Mouse (Mus musculus) gastrocnemius, postnatal 4 days (tissue): ENCODE results near the gene Mecom. TPM values are rescaled to one million over a fixed set of nuclear protein-coding genes. Genes with fewer than 3 reads are reported as not detected.
A peak's percentile ranks its signal among the peaks of the same experiment; 100 is the strongest.

Source experiments
- DNase-seq, 2 experiments: peaks; one replicate each; pipeline ENCODE4 v3.0.0; 2021 to 2022; ENCODE audit warnings: low spot score in 2 of 2, mixed read lengths in 2 of 2
- total RNA-seq, 2 experiments: library from RNA; stranded (reverse); gene quantifications; 2 replicates each; pipeline ENCODE4 v1.2.3; 2021

The Mecom gene
- total RNA-seq, 2 experiments from 2014 or later: 15.6 to 18.0 TPM

- no peak for DNase-seq
These were observed 334.2 kb downstream of the Mecom start for GRCm38 (mm10) chr3:30213540-30214170.

GRCm38 (mm10) chr3:30212802-30213201, 335.0 kb downstream of the Mecom start:
- no peak for DNase-seq

GRCm38 (mm10) chr3:30209131-30209530, 338.7 kb downstream of the Mecom start:
- DNase-seq: no peak

- no peak for DNase-seq
These were observed 339.9 kb downstream of the Mecom start for GRCm38 (mm10) chr3:30207886-30208285.

- no peak for DNase-seq
These were observed 340.4 kb downstream of the Mecom start for GRCm38 (mm10) chr3:30207431-30207830.

- DNase-seq: no peak
These were observed 341.7 kb downstream of the Mecom start for GRCm38 (mm10) chr3:30206123-30206522.

- DNase-seq: no peak
These were observed 344.0 kb downstream of the Mecom start for GRCm38 (mm10) chr3:30203764-30204163.

GRCm38 (mm10) chr3:30198854-30199253, 349.0 kb downstream of the Mecom start:
- no peak for DNase-seq

- DNase-seq: no peak
These were observed 349.6 kb downstream of the Mecom start for GRCm38 (mm10) chr3:30198227-30198626.

- no peak for DNase-seq
These were observed 352.6 kb downstream of the Mecom start for GRCm38 (mm10) chr3:30195186-30195585.

GRCm38 (mm10) chr3:30192294-30193007, 355.4 kb downstream of the Mecom start:
- no peak for DNase-seq

GRCm38 (mm10) chr3:30189325-30189724, 358.5 kb downstream of the Mecom start:
- no peak for DNase-seq

- DNase-seq: peak in 1 of 2 experiments; percentile 8
These were observed 359.9 kb downstream of the Mecom start for GRCm38 (mm10) chr3:30187812-30188469.

GRCm38 (mm10) chr3:30181807-30182481, 365.9 kb downstream of the Mecom start:
- no peak for DNase-seq

- no peak for DNase-seq
These were observed 371.2 kb downstream of the Mecom start for GRCm38 (mm10) chr3:30176615-30177014.

GRCm38 (mm10) chr3:30173812-30174211, 374.0 kb downstream of the Mecom start:
- no peak for DNase-seq

- DNase-seq: no peak
These were observed 379.2 kb downstream of the Mecom start for GRCm38 (mm10) chr3:30168396-30169186.

GRCm38 (mm10) chr3:30167027-30167426, 380.8 kb downstream of the Mecom start:
- DNase-seq: no peak

GRCm38 (mm10) chr3:30164834-30165233, 383.0 kb downstream of the Mecom start:
- DNase-seq: no peak

GRCm38 (mm10) chr3:30163390-30163789, 384.4 kb downstream of the Mecom start:
- DNase-seq: no peak
